Mouse (Mus musculus) embryonic fibroblast, embryonic 13.5 days (primary cell): ENCODE measurements around the gene Lrrc28. TPM values are rescaled to one million over a fixed set of nuclear protein-coding genes. Genes with fewer than 3 reads are reported as not detected.

Experiments
- H3K27ac ChIP-seq: 2 replicates; pipeline ENCODE4 v1.5.1; 2012; ENCODE audit warnings: low read length, control low read depth, inconsistent platforms; ENCODE audit not compliant: insufficient read depth
- H3K4me1 ChIP-seq: 2 replicates; pipeline ENCODE4 v1.6.1; 2011; ENCODE audit warnings: low read length; ENCODE audit not compliant: control insufficient read depth, insufficient read depth
- H3K4me3 ChIP-seq: 2 replicates; pipeline ENCODE4 v1.5.1; 2011; ENCODE audit warnings: mild to moderate bottlenecking, control low read depth, low read length; ENCODE audit not compliant: insufficient read depth
- CTCF ChIP-seq: IDR thresholded peaks from 2 replicates; pipeline ENCODE4 v1.5.1; 2011; ENCODE audit warnings: mild to moderate bottlenecking, control low read depth, low read length, moderate library complexity, borderline replicate concordance; ENCODE audit not compliant: insufficient read depth
- POLR2A ChIP-seq: IDR thresholded peaks from 2 replicates; pipeline ENCODE4 v1.6.1; 2011; ENCODE audit warnings: low read depth, mild to moderate bottlenecking, control low read depth, low read length, moderate library complexity
- polyA plus RNA-seq: library from polyadenylated mRNA; stranded (reverse); fragments of >200 nt; gene quantifications from 2 replicates; pipeline ENCODE4 v1.2.4, GENCODE M21; 2011; ENCODE audit warnings: low read depth; ENCODE audit not compliant: missing spikeins, insufficient read length

Gene Lrrc28
- polyA plus RNA-seq, 1 experiment, result 43.1 TPM

- no peak for TF ChIP-seq CTCF
- TF ChIP-seq POLR2A, result no peak
- peaks cover 9% of the 10 kb centered on the region for H3K4me1 ChIP-seq
- H3K27ac ChIP-seq, result peak overlapping the region; percentile 56
- H3K4me3 ChIP-seq, result no peak overlapping the region
Observed at GRCm38 (mm10) chr7:67548599-67549041, 96.4 kb downstream of the Lrrc28 start.

- H3K27ac ChIP-seq, result no peak overlapping the region
- H3K4me1 ChIP-seq, result peaks cover 11% of the 10 kb centered on the region
- no peak for TF ChIP-seq CTCF
- TF ChIP-seq POLR2A, result no peak
- no peak overlapping the region for H3K4me3 ChIP-seq
Observed at GRCm38 (mm10) chr7:67546282-67546681, 98.8 kb downstream of the Lrrc28 start.

- H3K4me3 ChIP-seq, result no peak overlapping the region
- peak overlapping the region; percentile 21 for H3K27ac ChIP-seq
- TF ChIP-seq CTCF, result no peak
- no peak for TF ChIP-seq POLR2A
- H3K4me1 ChIP-seq, result peaks cover 11% of the 10 kb centered on the region
Observed at GRCm38 (mm10) chr7:67544586-67544985, 100.5 kb downstream of the Lrrc28 start.

GRCm38 (mm10) chr7:67543641-67544040 lies 101.4 kb downstream of the Lrrc28 start:
- Histone ChIP-seq H3K4me1 (peaks cover 11% of the 10 kb centered on the region), H3K4me3 (no peak overlapping the region), H3K27ac (no peak overlapping the region; the same call in 1 of the 2 replicates)
- TF ChIP-seq CTCF (no peak), POLR2A (no peak)

- Histone ChIP-seq H3K27ac (peak overlapping the region; percentile 19; the same call in 1 of the 2 replicates), H3K4me3 (no peak overlapping the region), H3K4me1 (peaks cover 3% of the 10 kb centered on the region; the same call in 1 of the 2 replicates)
- TF ChIP-seq POLR2A (no peak), CTCF (no peak)
Observed at GRCm38 (mm10) chr7:67536588-67537372, 108.3 kb downstream of the Lrrc28 start.

- Histone ChIP-seq H3K4me3 (no peak overlapping the region), H3K4me1 (peaks cover 3% of the 10 kb centered on the region; the same call in 1 of the 2 replicates), H3K27ac (no peak overlapping the region)
- TF ChIP-seq POLR2A, result no peak
- no peak for TF ChIP-seq CTCF
Observed at GRCm38 (mm10) chr7:67535941-67536340, 109.1 kb downstream of the Lrrc28 start.

GRCm38 (mm10) chr7:67530981-67531380 lies 114.1 kb downstream of the Lrrc28 start:
- H3K4me1 ChIP-seq, result no peaks in the 10 kb centered on the region

GRCm38 (mm10) chr7:67529381-67529780 lies 115.7 kb downstream of the Lrrc28 start:
- no peak overlapping the region for H3K4me3 ChIP-seq

More at GRCm38 (mm10) chr7:67530981-67531380, 114.1 kb downstream of the Lrrc28 start:
- TF ChIP-seq POLR2A (no peak), CTCF (no peak)
- no peak overlapping the region for H3K27ac ChIP-seq
- no peak overlapping the region for H3K4me3 ChIP-seq

GRCm38 (mm10) chr7:67528821-67529221 lies 116.2 kb downstream of the Lrrc28 start:
- no peak for TF ChIP-seq CTCF
- TF ChIP-seq POLR2A, result no peak
- Histone ChIP-seq H3K27ac (no peak overlapping the region), H3K4me3 (no peak overlapping the region), H3K4me1 (no peaks in the 10 kb centered on the region)

More at GRCm38 (mm10) chr7:67529381-67529780, 115.7 kb downstream of the Lrrc28 start:
- H3K27ac ChIP-seq, result no peak overlapping the region
- no peaks in the 10 kb centered on the region for H3K4me1 ChIP-seq
- TF ChIP-seq POLR2A (no peak), CTCF (no peak)
